Mouse (Mus musculus): ENCODE measurements at regions not wholly inside any gene's neighbourhood (a gene's known extent, or its start where the extent isn't known, plus 50 kb on each side); places are given as distances from the start of the nearest gene placed in this dataset.

DNA sequence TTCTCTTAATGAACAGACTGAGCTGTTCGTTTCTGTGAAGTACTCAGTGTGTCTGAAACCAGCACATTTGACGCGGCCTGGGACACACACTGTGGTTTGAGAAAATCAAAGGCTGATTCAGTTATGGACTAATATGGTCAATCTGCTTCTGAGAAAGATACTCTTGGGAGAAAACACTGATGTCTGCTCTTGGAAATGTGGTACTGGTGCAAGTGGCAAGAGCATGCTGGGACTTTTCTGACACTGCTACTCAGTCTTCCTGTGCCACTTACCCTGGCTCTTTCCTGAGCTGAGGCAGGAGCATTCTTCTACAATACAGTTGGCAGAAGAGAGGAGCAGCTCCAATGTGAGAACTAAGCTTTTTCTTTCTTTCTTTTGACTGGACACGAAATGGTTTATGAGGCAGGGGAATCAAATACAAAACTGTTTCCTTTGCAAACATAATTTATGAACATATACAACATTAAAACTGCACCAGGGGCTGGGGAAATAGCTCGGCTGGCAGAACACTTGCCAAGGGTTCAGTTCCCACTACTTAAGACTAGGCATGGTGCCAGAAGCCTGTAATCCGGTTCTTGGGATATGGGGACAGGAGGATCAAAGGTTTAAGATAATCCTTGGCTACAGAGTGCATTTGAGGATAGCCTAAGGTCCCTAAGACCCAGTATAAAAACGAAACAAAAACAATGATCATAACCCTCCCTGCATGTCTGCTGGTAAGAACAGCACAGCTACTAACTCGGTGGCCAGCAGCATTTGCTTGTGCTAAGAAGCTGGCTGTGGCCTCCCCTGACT, 173.7 kb upstream of the Klf14 start:
- H3K27ac ChIP-seq (ENCODE audit: control insufficient read depth, insufficient read depth, low read depth, low read length), result peak overlapping the region; percentile 52
- no peaks in the 10 kb centered on the region for H3K36me3 ChIP-seq (ENCODE audit: control insufficient read depth, insufficient read depth, low read length)
- no peaks in the 10 kb centered on the region for H3K27me3 ChIP-seq (ENCODE audit: control insufficient read depth, insufficient read depth, low read length)
- no peak overlapping the region for H3K4me3 ChIP-seq (ENCODE audit: control insufficient read depth, low read depth, low read length)
- H3K4me1 ChIP-seq (ENCODE audit: control insufficient read depth, insufficient read depth, low read length), result no peaks in the 10 kb centered on the region
- TF ChIP-seq CTCF (IDR thresholded peaks at IDR 0.05; ENCODE audit: control insufficient read depth, insufficient read depth, insufficient replicate concordance, low read depth, low read length) (no peak), POLR2A (IDR thresholded peaks at IDR 0.05; ENCODE audit: control insufficient read depth, low read depth, low read length) (no peak)

DNA sequence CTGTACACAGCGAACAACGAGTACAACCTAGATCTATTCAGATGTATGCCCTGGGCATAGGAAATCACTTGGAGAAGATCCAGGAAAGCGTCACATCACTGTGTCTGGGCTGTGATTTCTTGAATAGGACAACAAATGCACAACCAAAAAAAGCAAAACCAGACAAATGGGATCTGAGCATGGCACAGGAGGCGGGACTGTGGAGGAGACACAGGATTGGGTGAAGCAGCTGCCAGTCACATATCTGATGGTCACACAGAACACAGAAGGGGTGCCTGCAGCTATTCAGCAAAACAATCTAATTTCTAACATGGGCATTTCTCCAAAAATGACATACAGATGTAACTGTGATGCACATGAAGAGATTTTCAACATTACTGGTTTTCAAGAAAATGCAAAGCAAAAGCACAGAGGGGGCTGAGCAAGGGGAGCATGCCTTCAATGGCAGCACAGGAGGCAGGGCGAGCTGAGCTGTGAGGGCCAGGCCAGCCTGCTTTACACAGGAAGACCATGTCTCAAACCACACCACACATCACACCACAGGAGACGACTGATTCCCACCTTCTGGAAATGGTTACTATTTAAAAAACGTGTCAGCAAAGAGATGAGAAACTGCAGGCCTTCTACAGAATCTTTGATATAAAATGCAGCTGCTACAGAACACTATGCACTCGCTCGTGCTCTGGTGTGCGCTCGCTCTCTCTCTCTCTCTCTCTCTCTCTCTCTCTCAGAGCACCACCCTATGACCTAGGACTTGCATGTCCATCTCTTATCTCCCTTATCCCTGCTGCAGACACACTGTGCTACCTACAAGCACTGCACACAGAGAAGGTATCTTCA, 175.2 kb upstream of the Klf14 start:
- Histone ChIP-seq H3K27ac (ENCODE audit: control insufficient read depth, insufficient read depth, low read depth, low read length) (no peak overlapping the region), H3K36me3 (ENCODE audit: control insufficient read depth, insufficient read depth, low read length) (no peaks in the 10 kb centered on the region), H3K4me3 (ENCODE audit: control insufficient read depth, low read depth, low read length) (no peak overlapping the region), H3K4me1 (ENCODE audit: control insufficient read depth, insufficient read depth, low read length) (no peaks in the 10 kb centered on the region), H3K27me3 (ENCODE audit: control insufficient read depth, insufficient read depth, low read length) (no peaks in the 10 kb centered on the region)
- TF ChIP-seq CTCF (IDR thresholded peaks at IDR 0.05; ENCODE audit: control insufficient read depth, insufficient read depth, insufficient replicate concordance, low read depth, low read length), result no peak
- TF ChIP-seq POLR2A (IDR thresholded peaks at IDR 0.05; ENCODE audit: control insufficient read depth, low read depth, low read length), result no peak

DNA sequence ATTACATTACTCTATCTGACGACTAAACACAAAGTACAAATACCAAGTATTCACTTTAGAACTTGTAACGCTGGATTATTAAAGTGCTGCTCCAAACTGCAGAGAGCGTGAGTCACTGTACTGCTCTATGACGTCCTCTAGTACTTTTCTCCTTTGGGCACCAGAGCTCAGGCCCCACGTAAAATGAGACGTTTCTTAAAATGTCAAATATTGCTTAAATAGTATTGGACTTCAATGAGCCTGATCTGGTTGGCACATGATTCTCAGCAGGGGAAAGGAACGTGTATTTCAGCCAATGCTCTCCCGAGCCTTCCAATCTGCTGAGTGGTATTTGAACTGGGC, 175.8 kb upstream of the Klf14 start:
- Histone ChIP-seq H3K27me3 (ENCODE audit: control insufficient read depth, insufficient read depth, low read length) (no peaks in the 10 kb centered on the region), H3K4me3 (ENCODE audit: control insufficient read depth, low read depth, low read length) (no peak overlapping the region), H3K27ac (ENCODE audit: control insufficient read depth, insufficient read depth, low read depth, low read length) (no peak overlapping the region), H3K36me3 (ENCODE audit: control insufficient read depth, insufficient read depth, low read length) (no peaks in the 10 kb centered on the region), H3K4me1 (ENCODE audit: control insufficient read depth, insufficient read depth, low read length) (no peaks in the 10 kb centered on the region)
- no peak for TF ChIP-seq CTCF (IDR thresholded peaks at IDR 0.05; ENCODE audit: control insufficient read depth, insufficient read depth, insufficient replicate concordance, low read depth, low read length)
- TF ChIP-seq POLR2A (IDR thresholded peaks at IDR 0.05; ENCODE audit: control insufficient read depth, low read depth, low read length), result no peak

DNA sequence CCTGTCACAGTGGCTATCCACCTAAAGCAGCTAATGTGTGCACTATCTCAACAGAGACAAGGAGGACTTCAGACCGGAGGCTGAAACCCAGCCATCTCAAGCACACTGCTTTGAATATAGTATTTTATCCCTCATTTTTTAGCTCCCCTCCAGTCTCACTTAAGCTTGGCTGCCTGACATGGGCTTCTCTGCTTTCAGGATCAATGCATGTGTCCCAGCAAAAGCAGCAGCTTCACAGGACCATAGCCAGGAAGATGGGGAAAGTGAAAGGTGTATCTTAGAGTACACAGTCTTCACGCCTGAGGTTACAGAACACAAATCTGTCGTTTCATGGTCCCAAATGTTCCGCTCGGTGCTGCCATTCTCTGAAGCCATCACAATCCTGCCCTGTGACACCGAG, 176.7 kb upstream of the Klf14 start:
- no peaks in the 10 kb centered on the region for H3K36me3 ChIP-seq (ENCODE audit: control insufficient read depth, insufficient read depth, low read length)
- TF ChIP-seq POLR2A (IDR thresholded peaks at IDR 0.05; ENCODE audit: control insufficient read depth, low read depth, low read length) (no peak), CTCF (IDR thresholded peaks at IDR 0.05; ENCODE audit: control insufficient read depth, insufficient read depth, insufficient replicate concordance, low read depth, low read length) (no peak)
- no peak overlapping the region for H3K4me3 ChIP-seq (ENCODE audit: control insufficient read depth, low read depth, low read length)
- no peaks in the 10 kb centered on the region for H3K4me1 ChIP-seq (ENCODE audit: control insufficient read depth, insufficient read depth, low read length)
- H3K27me3 ChIP-seq (ENCODE audit: control insufficient read depth, insufficient read depth, low read length), result no peaks in the 10 kb centered on the region
- H3K27ac ChIP-seq (ENCODE audit: control insufficient read depth, insufficient read depth, low read depth, low read length), result no peak overlapping the region

DNA sequence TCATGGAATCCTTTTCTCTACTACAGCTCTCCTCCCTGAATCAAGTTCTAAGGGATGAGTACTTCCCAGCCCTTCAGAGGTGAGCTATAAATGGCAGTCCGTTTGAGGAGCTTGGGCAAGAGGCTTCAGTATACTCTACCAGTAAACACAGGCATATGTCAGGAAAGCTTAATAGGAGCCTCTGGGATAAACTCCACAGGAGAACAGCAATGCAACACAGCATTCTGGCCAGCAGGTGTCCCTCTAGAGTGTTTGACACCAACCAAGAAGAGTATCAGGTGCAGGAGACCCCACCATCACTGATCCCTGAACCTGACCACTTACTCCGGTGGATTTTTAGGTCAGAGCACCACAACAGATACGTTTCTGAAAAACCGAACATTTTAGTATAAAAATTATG, 178.0 kb upstream of the Klf14 start:
- Histone ChIP-seq H3K36me3 (ENCODE audit: control insufficient read depth, insufficient read depth, low read length) (no peaks in the 10 kb centered on the region; the same call in 1 of the 2 replicates), H3K27me3 (ENCODE audit: control insufficient read depth, insufficient read depth, low read length) (no peaks in the 10 kb centered on the region), H3K27ac (ENCODE audit: control insufficient read depth, insufficient read depth, low read depth, low read length) (no peak overlapping the region), H3K4me1 (ENCODE audit: control insufficient read depth, insufficient read depth, low read length) (no peaks in the 10 kb centered on the region; the same call in 1 of the 2 replicates), H3K4me3 (ENCODE audit: control insufficient read depth, low read depth, low read length) (no peak overlapping the region)
- TF ChIP-seq POLR2A (IDR thresholded peaks at IDR 0.05; ENCODE audit: control insufficient read depth, low read depth, low read length), result no peak
- no peak for TF ChIP-seq CTCF (IDR thresholded peaks at IDR 0.05; ENCODE audit: control insufficient read depth, insufficient read depth, insufficient replicate concordance, low read depth, low read length)

DNA sequence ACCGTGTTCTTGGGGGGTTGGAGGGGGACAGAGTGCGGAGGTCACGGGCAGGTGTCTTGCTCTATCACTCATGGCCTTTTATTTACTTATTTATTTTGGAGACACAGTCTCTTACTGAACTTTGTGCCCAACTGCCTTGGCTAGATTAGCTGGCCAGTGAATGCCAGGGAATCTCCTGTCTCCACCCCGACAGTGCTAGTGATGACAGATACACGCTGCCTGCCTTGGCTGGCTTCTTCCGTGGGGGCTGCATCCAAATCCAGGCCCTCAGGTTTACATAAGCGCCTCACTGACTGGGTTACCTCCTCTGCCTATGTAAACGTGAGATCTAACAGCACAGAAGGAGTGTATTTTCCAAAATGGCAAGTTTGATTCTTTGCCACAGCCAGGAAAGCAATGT, 178.5 kb upstream of the Klf14 start:
- no peaks in the 10 kb centered on the region for H3K27me3 ChIP-seq (ENCODE audit: control insufficient read depth, insufficient read depth, low read length)
- H3K27ac ChIP-seq (ENCODE audit: control insufficient read depth, insufficient read depth, low read depth, low read length), result no peak overlapping the region
- no peaks in the 10 kb centered on the region; the same call in 1 of the 2 replicates for H3K36me3 ChIP-seq (ENCODE audit: control insufficient read depth, insufficient read depth, low read length)
- no peak overlapping the region for H3K4me3 ChIP-seq (ENCODE audit: control insufficient read depth, low read depth, low read length)
- TF ChIP-seq POLR2A (IDR thresholded peaks at IDR 0.05; ENCODE audit: control insufficient read depth, low read depth, low read length), result no peak
- TF ChIP-seq CTCF (IDR thresholded peaks at IDR 0.05; ENCODE audit: control insufficient read depth, insufficient read depth, insufficient replicate concordance, low read depth, low read length), result no peak
- H3K4me1 ChIP-seq (ENCODE audit: control insufficient read depth, insufficient read depth, low read length), result no peaks in the 10 kb centered on the region; the same call in 1 of the 2 replicates

DNA sequence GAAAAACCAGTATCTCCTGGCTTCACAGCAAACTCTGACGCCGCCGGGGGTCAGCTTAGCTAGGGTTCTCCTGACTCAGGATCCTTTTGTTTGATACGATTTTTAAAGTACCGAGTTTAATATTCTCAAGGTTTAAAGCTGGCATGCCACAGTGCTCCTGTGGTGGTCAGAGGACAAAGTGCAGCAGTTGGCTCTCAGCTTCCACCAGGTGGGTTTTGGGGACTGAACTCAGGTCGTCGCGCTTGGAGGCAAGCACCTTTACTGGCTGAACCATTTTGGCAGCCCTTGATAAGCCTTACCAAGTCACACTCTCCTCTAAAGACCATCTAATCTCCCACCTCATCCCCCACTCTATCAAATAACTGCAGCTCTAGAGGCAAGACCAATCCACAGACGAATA, 181.1 kb upstream of the Klf14 start:
- Histone ChIP-seq H3K4me3 (ENCODE audit: control insufficient read depth, low read depth, low read length) (no peak overlapping the region), H3K27me3 (ENCODE audit: control insufficient read depth, insufficient read depth, low read length) (no peaks in the 10 kb centered on the region), H3K27ac (ENCODE audit: control insufficient read depth, insufficient read depth, low read depth, low read length) (no peak overlapping the region), H3K36me3 (ENCODE audit: control insufficient read depth, insufficient read depth, low read length) (no peaks in the 10 kb centered on the region; the same call in 1 of the 2 replicates), H3K4me1 (ENCODE audit: control insufficient read depth, insufficient read depth, low read length) (no peaks in the 10 kb centered on the region; the same call in none of the 2 replicates)
- no peak for TF ChIP-seq CTCF (IDR thresholded peaks at IDR 0.05; ENCODE audit: control insufficient read depth, insufficient read depth, insufficient replicate concordance, low read depth, low read length)
- no peak for TF ChIP-seq POLR2A (IDR thresholded peaks at IDR 0.05; ENCODE audit: control insufficient read depth, low read depth, low read length)
